Mouse (Mus musculus) cerebellum, adult 18-20 months (tissue): ENCODE data around the gene Aifm3.
"Not testable (repeated sequence)": the region's sequence is repeated elsewhere in the genome, so short reads cannot be mapped to it uniquely, and the experiment has no call there.

Experiments
- DNase-seq, 2 experiments: peaks; one replicate each; pipeline ENCODE4 v3.0.0; 2021

Gene Aifm3

GRCm38 (mm10) chr16:17502681-17503080 lies 13.3 kb downstream of the Aifm3 start:
- DNase-seq, result no peak

GRCm38 (mm10) chr16:17507018-17507552 lies 17.7 kb downstream of the Aifm3 start:
- DNase-seq, result peak in 1 of 2 experiments; percentile 28

DNA sequence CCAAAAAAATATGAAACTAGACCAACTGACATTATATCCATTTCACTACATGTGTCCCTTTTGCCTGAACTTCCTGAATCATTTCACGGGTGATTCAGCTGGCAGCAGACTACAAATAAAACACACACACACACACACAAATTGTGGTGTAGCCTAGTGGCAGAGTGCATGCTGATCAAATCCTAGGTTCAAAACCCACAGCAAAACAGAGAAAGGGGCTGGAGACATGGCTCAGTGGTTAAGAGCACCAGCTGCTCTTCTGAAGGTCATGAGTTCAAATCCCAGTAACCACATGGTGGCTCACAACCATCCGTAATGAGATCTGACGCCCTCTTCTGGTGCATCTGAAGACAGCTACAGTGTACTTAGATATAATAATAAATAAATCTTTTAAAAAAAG lies 18.6 kb downstream of the Aifm3 start:
- DNase-seq, result not testable (repeated sequence)

- DNase-seq, result peak; percentile 92 to 94
Observed at GRCm38 (mm10) chr16:17508546-17509239, 19.3 kb downstream of the Aifm3 start, which contains the start of gene Lztr1. Gene Lztr1 (plus strand): TSS chr16:17508688.

DNA sequence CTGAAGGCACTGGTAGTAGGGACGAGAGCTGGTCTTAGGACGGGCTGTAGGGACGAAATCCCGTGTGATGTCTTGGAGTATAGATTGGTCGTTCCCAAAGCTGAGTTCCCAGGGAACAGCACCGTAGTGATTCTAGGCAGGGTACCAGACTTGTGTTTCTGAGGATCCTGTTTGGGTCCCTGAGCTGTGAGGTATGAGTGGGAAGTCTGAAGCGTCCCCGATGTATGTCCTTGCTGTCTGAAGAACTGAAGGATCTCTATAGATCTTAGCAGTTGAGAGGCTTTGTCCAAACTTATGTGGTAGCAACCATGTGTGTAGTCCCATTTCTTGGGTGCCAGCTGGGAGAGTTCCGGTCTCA lies 19.8 kb downstream of the Aifm3 start:
- DNase-seq, result no peak

DNA sequence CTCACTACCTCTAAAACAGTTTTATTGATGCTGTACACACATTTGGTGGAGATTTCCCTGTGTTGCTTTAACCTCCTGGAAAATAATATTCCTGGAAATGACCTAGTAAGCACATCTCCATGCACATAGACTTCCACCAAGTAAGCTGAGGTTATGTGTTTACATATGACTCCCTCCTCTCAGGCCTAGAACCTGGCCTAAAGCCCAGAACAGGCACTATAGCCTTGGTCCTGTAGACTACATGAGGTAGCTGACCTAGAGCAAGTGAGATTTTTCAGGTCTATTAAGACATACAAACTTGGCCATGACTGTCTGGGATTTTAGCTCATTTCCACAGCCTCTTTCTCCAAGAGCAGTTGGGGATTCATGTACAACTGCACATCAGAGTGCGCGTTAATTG lies 20.7 kb downstream of the Aifm3 start:
- DNase-seq, result no peak

GRCm38 (mm10) chr16:17510686-17511085 lies 21.3 kb downstream of the Aifm3 start:
- no peak for DNase-seq

GRCm38 (mm10) chr16:17511431-17511830 lies 22.0 kb downstream of the Aifm3 start:
- no peak for DNase-seq

- no peak for DNase-seq
Observed at GRCm38 (mm10) chr16:17518910-17519309, 29.5 kb downstream of the Aifm3 start.

- no peak for DNase-seq
Observed at GRCm38 (mm10) chr16:17524156-17524555, 34.7 kb downstream of the Aifm3 start.

GRCm38 (mm10) chr16:17525524-17525923 lies 36.1 kb downstream of the Aifm3 start:
- no peak for DNase-seq

DNA sequence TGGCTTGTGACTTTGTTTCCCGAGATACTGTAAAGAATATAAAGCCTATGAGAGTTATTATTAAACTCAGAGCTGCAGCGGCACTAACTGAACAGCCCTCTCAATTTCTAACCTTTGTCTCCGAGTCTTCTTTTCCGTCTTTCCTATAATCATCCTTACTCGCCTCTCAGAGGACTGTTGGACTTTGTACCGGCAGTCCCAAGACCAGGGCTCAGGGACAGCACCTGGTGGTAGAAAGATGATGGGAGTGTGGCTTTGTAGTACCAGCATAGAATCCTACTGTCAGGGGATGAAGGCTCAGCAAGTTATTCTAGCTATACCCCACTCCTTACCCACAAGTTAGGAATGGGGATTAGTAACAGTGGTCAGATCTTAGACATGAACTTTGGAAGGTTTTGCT lies 36.8 kb downstream of the Aifm3 start:
- no peak for DNase-seq

- no peak for DNase-seq
Observed at GRCm38 (mm10) chr16:17527606-17528005, 38.2 kb downstream of the Aifm3 start.

DNA sequence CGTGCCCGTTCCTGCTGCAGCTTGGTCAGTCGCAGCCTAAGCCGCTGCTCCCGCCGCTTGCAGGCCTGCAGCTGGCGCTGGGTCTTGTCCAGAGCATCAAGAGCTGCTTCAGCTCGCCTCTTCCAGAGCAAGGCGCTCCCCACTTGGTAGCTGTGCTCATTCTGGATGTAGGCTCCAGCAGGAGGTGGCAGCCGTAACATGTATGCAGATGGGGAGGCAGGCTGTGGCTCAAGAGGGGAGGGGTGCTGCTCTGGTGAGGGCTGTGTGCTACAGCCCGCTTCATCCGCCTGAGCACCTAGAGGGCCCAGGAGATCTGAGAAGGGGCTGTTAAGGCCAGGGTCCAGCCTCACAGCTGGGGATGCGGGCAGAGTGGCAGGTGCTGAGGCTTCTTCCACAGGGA lies 38.9 kb downstream of the Aifm3 start:
- no peak for DNase-seq

- peak in 1 of 2 experiments; percentile 46 for DNase-seq
Observed at GRCm38 (mm10) chr16:17529981-17530586, 40.7 kb downstream of the Aifm3 start.

- DNase-seq, result peak; percentile 95
Observed at GRCm38 (mm10) chr16:17530640-17531288, 41.4 kb downstream of the Aifm3 start, which contains the start of gene Thap7. Gene Thap7 (minus strand): TSS chr16:17531136.

GRCm38 (mm10) chr16:17532271-17532670 lies 42.9 kb downstream of the Aifm3 start:
- DNase-seq, result peak; percentile 44 to 58

DNA sequence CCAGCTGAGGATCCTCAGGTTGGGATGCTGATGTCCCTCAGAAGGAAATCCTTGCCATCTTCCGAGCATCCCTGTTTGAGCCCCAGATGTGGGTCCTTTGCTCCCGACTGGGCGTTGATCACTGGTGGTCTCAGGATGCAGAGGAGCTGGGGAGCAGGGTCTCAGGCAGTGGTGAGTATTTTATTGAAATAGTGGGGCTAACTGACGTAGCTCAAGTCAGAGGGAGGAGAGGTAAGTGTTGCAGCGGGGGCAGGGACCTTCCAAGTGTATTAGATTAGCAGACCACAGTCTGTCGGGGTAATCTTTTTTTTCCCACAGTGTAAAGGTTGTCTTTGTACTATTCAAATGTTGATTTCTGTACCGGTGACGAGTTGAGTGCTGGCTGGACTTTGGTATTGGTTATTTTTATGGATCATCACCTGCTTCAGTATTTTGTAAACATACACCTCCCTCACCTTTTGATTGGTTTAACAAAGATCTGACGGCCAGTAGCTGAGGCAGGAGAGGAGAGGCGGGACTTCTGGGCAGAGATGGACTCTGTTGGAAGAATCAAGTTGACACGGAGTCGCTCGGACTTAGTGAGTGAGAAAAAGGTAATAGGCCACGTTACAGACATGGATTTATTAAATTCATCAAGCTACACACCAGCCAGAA lies 43.4 kb downstream of the Aifm3 start:
- no peak for DNase-seq

DNA sequence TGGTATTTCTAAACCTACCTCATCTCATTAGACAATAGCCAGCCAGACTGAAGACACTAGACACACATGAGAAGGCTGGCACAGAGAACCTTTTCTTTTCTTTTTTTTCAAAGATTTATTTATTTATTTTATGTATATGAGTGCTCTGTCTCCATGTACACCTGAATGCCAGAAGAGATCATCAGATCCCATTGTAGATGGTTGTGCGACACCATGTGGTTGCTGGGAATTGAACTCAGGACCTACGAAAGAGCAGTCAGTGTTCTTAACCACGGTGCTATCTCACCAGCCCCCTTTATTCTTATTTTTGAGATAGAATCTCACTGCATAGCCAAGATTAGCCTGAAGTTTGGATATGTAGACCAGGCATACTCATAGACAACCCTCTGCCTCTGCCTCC lies 47.2 kb downstream of the Aifm3 start:
- peak; percentile 42 to 50 for DNase-seq

DNA sequence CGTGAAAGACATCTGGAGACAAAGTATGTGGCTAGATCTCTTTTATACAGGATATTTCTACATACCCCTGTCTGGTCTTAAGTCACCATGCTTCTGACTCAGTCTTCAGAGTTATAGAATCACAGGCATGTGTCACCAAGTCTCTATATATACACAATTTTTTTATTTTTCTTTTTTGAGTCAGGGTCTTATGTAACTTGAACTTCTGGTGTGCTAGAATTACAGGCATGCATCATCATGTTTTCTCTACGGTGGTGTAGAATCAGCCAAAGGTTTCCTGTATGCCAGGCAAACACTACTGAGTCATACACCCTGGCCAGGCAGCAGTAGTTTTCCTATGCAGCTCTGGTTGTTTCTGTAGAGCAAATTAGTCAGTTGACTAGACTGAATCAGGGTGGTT lies 53.2 kb downstream of the Aifm3 start:
- no peak for DNase-seq

DNA sequence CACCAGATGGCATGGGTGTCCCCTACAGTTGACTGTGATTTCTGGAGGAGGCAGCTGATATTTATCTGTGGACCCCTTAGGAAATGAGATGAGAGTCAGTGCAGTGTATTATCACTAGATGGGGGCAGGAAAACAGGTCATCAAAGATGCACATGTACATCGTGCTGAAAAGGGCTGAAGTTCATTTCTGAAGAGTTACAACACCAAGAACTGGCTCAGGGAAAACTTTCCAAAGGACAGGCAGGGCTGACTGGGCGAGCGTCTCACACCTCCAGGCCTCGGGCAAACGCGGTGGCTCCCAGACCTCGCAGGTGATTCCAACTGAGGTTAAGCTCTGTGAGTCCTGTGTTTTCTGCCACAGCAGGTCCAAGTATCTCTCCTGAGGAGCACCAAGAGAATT lies 63.4 kb downstream of the Aifm3 start:
- DNase-seq, result no peak

DNA sequence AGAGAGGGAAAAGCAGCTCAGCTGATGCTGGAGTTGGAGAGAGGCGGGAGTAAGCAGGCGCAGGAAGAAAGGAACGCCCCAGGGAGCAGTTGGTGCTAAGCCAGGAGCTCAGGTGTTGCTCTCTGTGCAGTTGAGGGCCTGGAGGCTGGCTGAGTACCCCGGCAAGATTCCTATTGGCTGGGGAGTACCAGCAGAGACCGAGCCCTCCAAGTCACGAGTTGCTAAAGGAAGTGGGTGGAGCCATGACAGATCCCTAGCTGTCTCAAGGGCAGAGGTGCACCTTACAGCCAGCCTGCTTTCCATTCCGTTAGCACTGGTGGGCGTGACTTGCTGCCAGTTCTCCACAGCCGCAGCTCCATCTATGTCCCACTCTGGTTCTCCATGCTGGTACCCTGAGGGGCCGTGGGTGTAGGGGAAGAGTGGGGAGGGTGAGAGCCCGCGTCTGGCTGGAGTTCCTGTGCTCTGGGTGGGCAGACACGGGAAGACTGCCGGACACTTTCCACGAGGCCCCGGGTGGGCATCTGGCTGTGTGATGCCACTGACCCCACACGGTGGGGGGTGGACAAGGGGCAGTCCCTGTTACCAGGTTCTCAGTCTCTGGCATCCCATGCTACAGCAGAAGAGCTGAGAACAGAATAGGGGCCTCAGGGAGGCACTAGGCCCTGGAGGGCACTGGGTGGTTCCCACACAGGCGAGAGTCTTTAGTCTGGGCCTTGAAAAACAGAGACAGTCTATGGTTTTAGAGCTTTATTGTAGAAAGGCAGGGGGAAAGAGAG lies 64.7 kb downstream of the Aifm3 start:
- no peak for DNase-seq
